Mouse (Mus musculus) myocyte (in vitro differentiated cells): Measurements from ENCODE around the gene Fign. TPM values are rescaled to one million over a fixed set of nuclear protein-coding genes. Genes with fewer than 3 reads are reported as not detected.

ENCODE experiments used
- H3K27me3 ChIP-seq: one replicate; pipeline ENCODE4 v1.6.1; 2011; ENCODE audit not compliant: control insufficient read depth, insufficient read depth, insufficient read length
- H3K36me3 ChIP-seq: one replicate; pipeline ENCODE4 v1.6.1; 2011; ENCODE audit not compliant: control insufficient read depth, insufficient read depth
- H3K4me2 ChIP-seq: one replicate; pipeline ENCODE4 v1.6.1; 2011; ENCODE audit warnings: low read depth, control low read depth
- H3K4me3 ChIP-seq: one replicate; pipeline ENCODE4 v1.5.1; 2011; ENCODE audit warnings: mild to moderate bottlenecking, control low read depth, moderate library complexity
- H3K79me2 ChIP-seq: one replicate; pipeline ENCODE4 v1.6.1; 2011; ENCODE audit not compliant: control insufficient read depth, insufficient read depth
- H3ac ChIP-seq: one replicate; pipeline ENCODE4 v1.6.1; 2011; ENCODE audit not compliant: control insufficient read depth, insufficient read length
- CEBPB ChIP-seq: IDR thresholded peaks from 2 replicates; pipeline ENCODE4 v1.6.1; 2011; ENCODE audit warnings: mild to moderate bottlenecking, moderate library complexity; ENCODE audit not compliant: poor library complexity, insufficient read depth, severe bottlenecking
- E2F4 ChIP-seq: IDR thresholded peaks from one replicate; pipeline ENCODE4 v1.6.1; 2011; ENCODE audit warnings: mild to moderate bottlenecking, control low read depth, moderate library complexity; ENCODE audit not compliant: insufficient read depth
- MAX ChIP-seq: IDR thresholded peaks from one replicate; pipeline ENCODE4 v1.6.1; 2011; ENCODE audit warnings: low read depth, mild to moderate bottlenecking, control low read depth
- MYOD1 ChIP-seq, 3 experiments: IDR thresholded peaks; one replicate each; pipeline ENCODE4 v1.6.1; 2011; ENCODE audit warnings: control low read depth in 2 of 3, low read depth in 2 of 3, mild to moderate bottlenecking in 2 of 3, moderate library complexity in 1 of 3; ENCODE audit not compliant: insufficient read length in 2 of 3, control insufficient read depth in 1 of 3
- MYOG ChIP-seq, 3 experiments: IDR thresholded peaks; one replicate each; pipeline ENCODE4 v1.6.1; 2011; ENCODE audit warnings: control low read depth in 2 of 3, low read depth in 2 of 3, mild to moderate bottlenecking in 2 of 3; ENCODE audit not compliant: insufficient read length in 2 of 3, control insufficient read depth in 1 of 3, insufficient read depth in 1 of 3
- POLR2A ChIP-seq: IDR thresholded peaks from one replicate; pipeline ENCODE4 v1.6.1; 2011; ENCODE audit warnings: low read depth, mild to moderate bottlenecking, control low read depth, moderate library complexity; ENCODE audit not compliant: insufficient read length
- POLR2AphosphoS2 ChIP-seq: IDR thresholded peaks from one replicate; pipeline ENCODE4 v1.6.1; 2011; ENCODE audit warnings: low read depth, control low read depth; ENCODE audit not compliant: insufficient read length
- REST ChIP-seq: IDR thresholded peaks from one replicate; pipeline ENCODE4 v1.6.1; 2011; ENCODE audit warnings: mild to moderate bottlenecking, control low read depth, moderate library complexity; ENCODE audit not compliant: insufficient read depth, insufficient read length
- SRF ChIP-seq: IDR thresholded peaks from one replicate; pipeline ENCODE4 v1.6.1; 2011; ENCODE audit warnings: low read depth; ENCODE audit not compliant: control insufficient read depth, insufficient read length
- TCF12 ChIP-seq: IDR thresholded peaks from one replicate; pipeline ENCODE4 v1.6.1; 2011; ENCODE audit warnings: mild to moderate bottlenecking, control low read depth; ENCODE audit not compliant: poor library complexity, insufficient read depth, severe bottlenecking
- TCF3 ChIP-seq: IDR thresholded peaks from one replicate; pipeline ENCODE4 v1.6.1; 2011; ENCODE audit warnings: low read depth, control low read depth; ENCODE audit not compliant: insufficient read length
- USF1 ChIP-seq: IDR thresholded peaks from one replicate; pipeline ENCODE4 v1.6.1; 2011; ENCODE audit warnings: low read depth, mild to moderate bottlenecking, control low read depth, moderate library complexity
- polyA plus RNA-seq: library from polyadenylated mRNA; unstranded; fragments of >200 nt; fragmentation: generic; extraction: Trizol; gene quantifications from one replicate; pipeline ENCODE4 v1.2.1, GENCODE M21; 2012; ENCODE audit warnings: missing spikeins

The Fign gene
- polyA plus RNA-seq, 1 experiment = 0.01 TPM

DNA sequence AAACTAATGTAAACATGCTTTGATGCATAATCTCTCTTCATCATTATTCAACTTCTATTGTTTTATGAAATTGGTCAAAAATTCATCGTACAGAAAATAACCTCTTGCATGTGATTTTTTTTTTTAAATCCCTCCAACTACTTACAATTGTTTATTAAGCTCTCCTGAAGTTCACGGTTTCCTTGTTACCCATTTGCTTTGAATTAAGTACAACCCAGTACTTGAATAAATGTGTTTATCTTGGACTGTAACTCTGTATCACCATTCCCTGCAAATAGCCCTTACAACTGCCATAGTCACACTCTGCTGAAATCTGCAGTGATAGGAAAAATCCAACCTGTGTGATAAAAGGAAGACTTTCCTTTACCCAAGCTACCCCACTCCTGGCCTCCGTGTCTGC lies 19.3 kb downstream of the Fign start:
- Histone ChIP-seq H3K4me3 (no peak overlapping the region), H3K79me2 (no peaks in the 10 kb centered on the region), H3K27me3 (no peaks in the 10 kb centered on the region), H3K4me2 (no peak overlapping the region), H3ac (no peak overlapping the region), H3K36me3 (no peaks in the 10 kb centered on the region)
- TF ChIP-seq REST = no peak
- no peak for TF ChIP-seq E2F4
- no peak for TF ChIP-seq USF1
- no peak for TF ChIP-seq POLR2A
- TF ChIP-seq TCF12 = no peak
- no peak for TF ChIP-seq POLR2AphosphoS2
- TF ChIP-seq MYOG (IDR thresholded peaks at IDR 0.05; ENCODE audit: control insufficient read depth in 1 of 3, insufficient read depth in 1 of 3, insufficient read length in 2 of 3, low read depth in 2 of 3) = no peak
- TF ChIP-seq SRF = no peak
- TF ChIP-seq CEBPB = no peak
- TF ChIP-seq TCF3 = no peak
- TF ChIP-seq MAX = no peak
- no peak for TF ChIP-seq MYOD1 (IDR thresholded peaks at IDR 0.05; ENCODE audit: control insufficient read depth in 1 of 3, insufficient read length in 2 of 3, low read depth in 2 of 3)

DNA sequence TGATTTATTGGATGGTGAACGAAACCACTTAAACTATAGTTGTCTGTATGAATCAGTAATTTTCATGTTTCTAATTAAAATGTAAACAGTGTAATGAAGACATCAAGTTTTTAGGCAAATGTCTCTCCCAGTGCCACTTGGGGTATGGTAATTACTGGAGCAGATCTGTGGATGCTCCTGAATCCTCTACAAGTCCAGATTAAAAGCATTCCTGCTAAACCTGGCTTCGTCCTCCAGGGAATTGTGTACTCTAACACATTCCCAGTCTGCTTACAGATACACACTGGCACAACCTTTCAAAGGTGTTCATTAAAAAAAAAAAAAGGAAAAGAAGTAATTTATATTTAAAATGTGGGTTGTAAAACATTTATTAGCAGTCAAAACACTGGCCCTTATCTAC lies 20.0 kb downstream of the Fign start:
- H3K4me2 ChIP-seq = no peak overlapping the region
- H3K27me3 ChIP-seq = no peaks in the 10 kb centered on the region
- no peaks in the 10 kb centered on the region for H3K36me3 ChIP-seq
- H3ac ChIP-seq = no peak overlapping the region
- no peak for TF ChIP-seq MAX
- TF ChIP-seq CEBPB = no peak
- TF ChIP-seq E2F4 = no peak
- no peak for TF ChIP-seq POLR2A
- no peak for TF ChIP-seq USF1
- no peak for TF ChIP-seq MYOG (IDR thresholded peaks at IDR 0.05; ENCODE audit: control insufficient read depth in 1 of 3, insufficient read depth in 1 of 3, insufficient read length in 2 of 3, low read depth in 2 of 3)
- TF ChIP-seq TCF3 = no peak
- TF ChIP-seq TCF12 = no peak
- no peak for TF ChIP-seq SRF
- TF ChIP-seq MYOD1 (IDR thresholded peaks at IDR 0.05; ENCODE audit: control insufficient read depth in 1 of 3, insufficient read length in 2 of 3, low read depth in 2 of 3) = no peak
- TF ChIP-seq POLR2AphosphoS2 = no peak
- no peak for TF ChIP-seq REST
- no peak overlapping the region for H3K4me3 ChIP-seq
- H3K79me2 ChIP-seq = no peaks in the 10 kb centered on the region

DNA sequence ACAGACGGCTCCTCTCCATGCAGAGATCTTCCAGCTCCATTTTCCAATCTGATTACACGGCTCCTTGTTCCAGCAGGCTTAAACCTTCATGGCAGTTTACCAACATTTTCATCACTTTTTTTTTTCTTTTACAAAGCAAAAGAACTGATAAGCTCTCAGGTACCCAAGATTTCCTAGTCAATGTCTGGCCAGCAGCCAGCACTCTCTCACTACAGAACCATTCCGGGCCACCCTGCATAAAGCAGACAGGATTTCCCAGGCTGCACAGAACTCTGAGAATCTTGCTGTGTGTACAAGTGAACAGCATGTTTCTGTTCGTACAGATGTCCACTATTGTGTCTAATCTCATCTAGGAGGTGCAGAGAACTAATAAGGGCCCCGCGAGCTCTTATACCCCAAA lies 22.0 kb downstream of the Fign start:
- Histone ChIP-seq H3ac (no peak overlapping the region), H3K79me2 (no peaks in the 10 kb centered on the region), H3K4me3 (no peak overlapping the region), H3K4me2 (no peak overlapping the region), H3K27me3 (no peaks in the 10 kb centered on the region), H3K36me3 (no peaks in the 10 kb centered on the region)
- no peak for TF ChIP-seq POLR2AphosphoS2
- TF ChIP-seq MYOD1 (IDR thresholded peaks at IDR 0.05; ENCODE audit: control insufficient read depth in 1 of 3, insufficient read length in 2 of 3, low read depth in 2 of 3) = no peak
- TF ChIP-seq REST = no peak
- TF ChIP-seq SRF = no peak
- no peak for TF ChIP-seq MAX
- TF ChIP-seq E2F4 = no peak
- TF ChIP-seq TCF3 = no peak
- TF ChIP-seq USF1 = no peak

DNA sequence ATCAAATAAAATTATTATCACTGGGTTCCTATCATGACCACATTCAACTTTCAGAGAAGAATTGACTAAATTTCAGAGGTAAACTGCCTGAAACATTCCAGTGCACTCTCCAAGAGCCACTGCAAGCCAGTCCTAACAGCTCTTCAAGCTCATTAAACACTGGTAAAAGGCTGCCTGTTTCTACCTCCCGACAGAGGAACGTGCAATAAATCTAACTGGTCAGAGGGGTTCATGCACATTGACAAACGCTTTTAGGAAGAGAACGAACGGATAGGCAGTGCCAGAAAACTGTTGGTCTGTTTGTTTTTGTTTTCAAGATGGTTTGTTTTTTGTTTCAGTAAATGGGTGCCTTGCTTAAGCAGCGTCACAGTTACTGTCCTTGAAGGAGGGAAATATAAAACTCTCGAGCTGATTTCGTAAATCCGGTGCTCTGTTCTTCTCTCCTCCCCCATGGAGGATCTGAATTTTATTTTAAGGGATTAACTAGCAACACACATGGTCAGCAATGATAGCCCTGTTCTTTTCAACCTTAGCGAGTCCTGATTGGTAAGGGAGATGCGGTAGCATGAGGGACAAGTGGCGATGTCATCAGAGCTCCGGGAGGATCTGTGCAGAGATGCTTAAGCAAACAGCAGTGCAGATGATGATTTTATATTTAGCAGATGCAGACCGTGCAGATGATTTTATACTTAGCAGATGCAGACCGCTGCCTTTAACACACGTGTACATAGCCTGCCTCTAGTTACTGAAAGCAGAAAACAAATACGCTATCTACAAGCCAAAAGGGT lies 23.0 kb downstream of the Fign start:
- Histone ChIP-seq H3K4me2 (no peak overlapping the region), H3K36me3 (no peaks in the 10 kb centered on the region), H3K4me3 (no peak overlapping the region), H3K27me3 (no peaks in the 10 kb centered on the region), H3K79me2 (no peaks in the 10 kb centered on the region), H3ac (no peak overlapping the region)
- TF ChIP-seq TCF12 (no peak), MYOG (IDR thresholded peaks at IDR 0.05; ENCODE audit: control insufficient read depth in 1 of 3, insufficient read depth in 1 of 3, insufficient read length in 2 of 3, low read depth in 2 of 3) (no peak), CEBPB (no peak), REST (no peak)

DNA sequence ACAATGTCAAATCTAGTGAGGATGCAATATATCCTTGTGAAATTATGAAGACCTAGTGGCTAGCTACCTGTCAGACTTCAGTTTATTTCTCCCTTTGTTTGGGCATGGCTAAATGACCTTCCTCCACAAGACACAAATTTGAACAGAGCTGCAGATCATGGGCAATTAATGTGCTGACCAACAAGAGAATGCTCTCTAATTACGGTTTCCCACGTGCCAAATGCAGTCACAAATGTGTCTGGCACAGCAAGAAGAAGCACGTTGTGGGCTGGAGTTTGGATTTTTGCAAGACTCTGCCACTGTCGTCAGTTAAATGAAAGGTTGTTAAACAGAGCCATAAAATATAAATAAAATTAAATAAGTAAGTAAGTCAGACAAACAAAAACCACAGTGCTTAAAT lies 25.7 kb downstream of the Fign start:
- Histone ChIP-seq H3K79me2 (no peaks in the 10 kb centered on the region), H3ac (no peak overlapping the region), H3K27me3 (no peaks in the 10 kb centered on the region), H3K4me2 (no peak overlapping the region), H3K4me3 (no peak overlapping the region), H3K36me3 (no peaks in the 10 kb centered on the region)
- TF ChIP-seq MYOG (IDR thresholded peaks at IDR 0.05; ENCODE audit: control insufficient read depth in 1 of 3, insufficient read depth in 1 of 3, insufficient read length in 2 of 3, low read depth in 2 of 3) (no peak), SRF (no peak), REST (no peak), TCF12 (no peak), MYOD1 (IDR thresholded peaks at IDR 0.05; ENCODE audit: control insufficient read depth in 1 of 3, insufficient read length in 2 of 3, low read depth in 2 of 3) (no peak), MAX (no peak), CEBPB (no peak), POLR2A (no peak), USF1 (no peak), E2F4 (no peak), TCF3 (no peak), POLR2AphosphoS2 (no peak)
